Comparison of ENCODE assay signal across 26 mouse cellular contexts in the genomic region with DNA sequence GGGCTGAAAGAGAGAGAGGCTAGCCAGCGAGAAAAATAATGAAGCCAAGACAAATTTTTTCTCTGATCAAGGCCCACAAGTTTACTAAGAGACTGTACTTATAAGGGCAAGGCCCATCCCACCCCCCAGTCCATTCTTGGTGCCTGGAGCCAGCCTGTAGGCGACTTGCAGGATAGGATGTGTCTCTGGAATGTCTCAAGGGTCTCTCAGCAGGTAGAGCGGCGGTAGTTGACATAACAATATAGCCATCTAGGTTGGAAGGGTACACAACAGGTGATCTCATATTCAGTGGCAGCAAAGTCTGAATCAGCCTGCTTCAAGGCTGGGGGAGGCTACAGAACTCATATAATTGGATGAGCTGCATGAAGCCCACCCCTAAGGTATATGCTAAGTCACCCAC.
"Had no signal": no experiment of that assay in that cellular context is flagged by ENCODE, and none has a peak within 500 bp of the region (broad histone marks: within the 10 kb centered on the region; RNA-seq: fewer than 3 reads in every experiment).

No protein-coding gene starts in this region.

- ATAC-seq: forebrain, embryonic 13.5 days; forebrain, embryonic 14.5 days; forebrain, embryonic 15.5 days; forebrain, embryonic 16.5 days; forebrain, postnatal 0 days had no signal

- H3K36me3 ChIP-seq: embryonic facial prominence, embryonic 10.5 days; embryonic facial prominence, embryonic 12.5 days; embryonic facial prominence, embryonic 13.5 days; embryonic facial prominence, embryonic 15.5 days; forebrain, embryonic 10.5 days; forebrain, embryonic 12.5 days; forebrain, embryonic 15.5 days; heart, embryonic 10.5 days had no signal

- H3K9me3 ChIP-seq: embryonic facial prominence, embryonic 10.5 days; embryonic facial prominence, embryonic 12.5 days; embryonic facial prominence, embryonic 13.5 days; embryonic facial prominence, embryonic 15.5 days; forebrain, embryonic 10.5 days; forebrain, embryonic 12.5 days; forebrain, embryonic 13.5 days; forebrain, embryonic 15.5 days; heart, embryonic 10.5 days had no signal

- H3K27me3 ChIP-seq: embryonic facial prominence, embryonic 12.5 days; embryonic facial prominence, embryonic 13.5 days; embryonic facial prominence, embryonic 15.5 days; forebrain, embryonic 12.5 days; forebrain, embryonic 13.5 days; forebrain, embryonic 15.5 days had no signal

- H3K4me2 ChIP-seq: embryonic facial prominence, embryonic 12.5 days; embryonic facial prominence, embryonic 13.5 days; embryonic facial prominence, embryonic 15.5 days; forebrain, embryonic 12.5 days; forebrain, embryonic 13.5 days; forebrain, embryonic 15.5 days; heart, embryonic 11.5 days had no signal

- H3K27ac ChIP-seq: embryonic facial prominence, embryonic 10.5 days; embryonic facial prominence, embryonic 12.5 days; embryonic facial prominence, embryonic 13.5 days; embryonic facial prominence, embryonic 15.5 days; forebrain, embryonic 10.5 days; forebrain, embryonic 12.5 days; forebrain, embryonic 13.5 days; forebrain, embryonic 15.5 days; gastrocnemius, adult 2 months; heart, adult 2 months; heart, embryonic 10.5 days had no signal

- H3K9ac ChIP-seq: embryonic facial prominence, embryonic 12.5 days; embryonic facial prominence, embryonic 13.5 days; embryonic facial prominence, embryonic 15.5 days; forebrain, embryonic 12.5 days; forebrain, embryonic 13.5 days; forebrain, embryonic 15.5 days; forebrain, postnatal 0 days had no signal

- DNase-seq: cerebellum, postnatal 10 days; cerebellum, postnatal 14 days; cerebellum, postnatal 25 days; cerebellum, postnatal 36 days; embryo, embryonic 11 days; forebrain, postnatal 0 days; gastrocnemius, adult 2 months; gastrocnemius, postnatal 10 days; gastrocnemius, postnatal 25 days; gastrocnemius, postnatal 36 days; heart, adult 11 months; heart, adult 18-20 months; heart, adult 2 months had no signal

- H3K4me1 ChIP-seq: embryonic facial prominence, embryonic 10.5 days; embryonic facial prominence, embryonic 12.5 days; embryonic facial prominence, embryonic 13.5 days; embryonic facial prominence, embryonic 15.5 days; forebrain, embryonic 10.5 days; forebrain, embryonic 12.5 days; forebrain, embryonic 13.5 days; forebrain, embryonic 15.5 days; heart, embryonic 10.5 days had no signal

- H3K4me3 ChIP-seq: embryonic facial prominence, embryonic 10.5 days; embryonic facial prominence, embryonic 12.5 days; embryonic facial prominence, embryonic 13.5 days; embryonic facial prominence, embryonic 15.5 days; erythroblast, embryonic 14.5 days; forebrain, embryonic 10.5 days; forebrain, embryonic 12.5 days; forebrain, embryonic 13.5 days; forebrain, embryonic 15.5 days; gastrocnemius, adult 2 months; heart, adult 2 months; heart, embryonic 10.5 days had no signal
